ENCODE assay signal across 10 mouse cellular contexts in genomic region chr12:103214270-103214669, GRCm38 (mm10). TPM values are rescaled to one million over a fixed set of nuclear protein-coding genes. Genes with fewer than 3 reads are reported as not detected.
A peak's percentile ranks its signal among the peaks of the same experiment; 100 is the strongest.
DNase-seq lines count a peak whose midpoint lies in the region; ATAC-seq lines count a peak whose summit lies in the region.
"Had no signal": no experiment of that assay in that cellular context is flagged by ENCODE, and none has a peak within 500 bp of the region (broad histone marks: within the 10 kb centered on the region; RNA-seq: fewer than 3 reads in every experiment).

No protein-coding gene starts in this region.

- H3K9ac ChIP-seq in heart, embryonic 11.5 days (ENCODE audit: low read depth, low read length), result no peak overlapping the region
- H3K9ac ChIP-seq: limb, embryonic 12.5 days had no signal

- no peak overlapping the region for H3K4me2 ChIP-seq in heart, embryonic 11.5 days
- H3K4me2 ChIP-seq: limb, embryonic 12.5 days had no signal

- H3K9me3 ChIP-seq in heart, embryonic 11.5 days (replicated peaks; ENCODE audit: control insufficient read depth, low read length), result no peaks in the 10 kb centered on the region
- H3K9me3 ChIP-seq: limb, embryonic 12.5 days had no signal

- H3K4me3 ChIP-seq in heart, embryonic 11.5 days (ENCODE audit: low read depth, low read length), result no peak overlapping the region
- H3K4me3 ChIP-seq: limb, embryonic 12.5 days had no signal

- H3K27me3 ChIP-seq in heart, embryonic 11.5 days (ENCODE audit: control insufficient read depth, insufficient read depth, low read length), result no peaks in the 10 kb centered on the region
- H3K27me3 ChIP-seq: limb, embryonic 12.5 days had no signal

- WGBS in heart, embryonic 11.5 days (ENCODE audit: insufficient replicate concordance), result 54% methylated on average over 10 of the region's 10 CpGs

- H3K27ac ChIP-seq in heart, embryonic 11.5 days (ENCODE audit: low read depth, low read length), result no peak overlapping the region
- H3K27ac ChIP-seq: limb, embryonic 12.5 days had no signal

- no peaks in the 10 kb centered on the region for H3K36me3 ChIP-seq in heart, embryonic 11.5 days (ENCODE audit: control insufficient read depth, insufficient read depth, low read length)
- H3K36me3 ChIP-seq: limb, embryonic 12.5 days had no signal

- no peak for ATAC-seq in heart, embryonic 11.5 days (replicated peaks; ENCODE audit: insufficient number of reproducible peaks, low FRiP score, low TSS enrichment)

- H3K4me1 ChIP-seq in heart, embryonic 11.5 days (ENCODE audit: control insufficient read depth, insufficient read depth, low read length), result no peaks in the 10 kb centered on the region

- DNase-seq in heart, adult 8-10 months (ENCODE audit: low spot score), result peak; percentile 4
- DNase-seq in right cerebral cortex, postnatal 4 days, result peak; percentile 36
- DNase-seq in right cerebral cortex, postnatal 36 days (ENCODE audit: low spot score in 2 of 2), result no peak
- DNase-seq in kidney, adult 9 months, result peak; percentile 28
- no peak for DNase-seq in thymus, postnatal 4 days
- no peak for DNase-seq in urinary bladder, postnatal 4 days (ENCODE audit: low spot score in 2 of 2)
- DNase-seq in urinary bladder, adult 18-20 months (ENCODE audit: low spot score in 2 of 2), result no peak

RNA-seq across cellular contexts. Expression of gene Prima1, which starts 27.7 kb away (rescaled TPM):
- under 1 TPM in 2 of 4 experiments, not detected in 2; 0.41 to 0.84 TPM for total RNA-seq in heart, adult 8-10 months (2022)
- 0.19 and 0.41 TPM in 2 replicates for polyA plus RNA-seq in heart, embryonic 11.5 days (2014; fragmentation: Nextera tagmentation; extraction: Ambion mirVana)
- total RNA-seq: CH12.LX had no signal
- polyA plus RNA-seq: limb, embryonic 12.5 days had no signal

Comparison
In these comparisons a context has a peak if more than half of its experiments do, and no peak if none do; other contexts are left out.
1. DNase-seq: peak in heart, adult 8-10 months (single experiment), right cerebral cortex, postnatal 4 days (single experiment) and kidney, adult 9 months (single experiment); none in right cerebral cortex, postnatal 36 days (0 of 2), thymus, postnatal 4 days (single experiment), urinary bladder, postnatal 4 days (0 of 2) and urinary bladder, adult 18-20 months (0 of 2).